Mouse (Mus musculus) urinary bladder, adult 2 months (tissue): Measurements from ENCODE around the gene Aes. TPM values are rescaled to one million over a fixed set of nuclear protein-coding genes. Genes with fewer than 3 reads are reported as not detected.
A peak's percentile ranks its signal among the peaks of the same experiment; 100 is the strongest.

Experiments used
- DNase-seq: peaks from one replicate; pipeline ENCODE4 v3.0.0; 2022; ENCODE audit warnings: low spot score
- polyA plus RNA-seq: library from polyadenylated mRNA; depleted of rRNA; stranded (reverse); fragments of >200 nt; gene quantifications from 2 replicates; pipeline ENCODE4 v1.2.3, GENCODE M21; 2012

Aes gene
- polyA plus RNA-seq, 1 experiment = 385 TPM

DNA sequence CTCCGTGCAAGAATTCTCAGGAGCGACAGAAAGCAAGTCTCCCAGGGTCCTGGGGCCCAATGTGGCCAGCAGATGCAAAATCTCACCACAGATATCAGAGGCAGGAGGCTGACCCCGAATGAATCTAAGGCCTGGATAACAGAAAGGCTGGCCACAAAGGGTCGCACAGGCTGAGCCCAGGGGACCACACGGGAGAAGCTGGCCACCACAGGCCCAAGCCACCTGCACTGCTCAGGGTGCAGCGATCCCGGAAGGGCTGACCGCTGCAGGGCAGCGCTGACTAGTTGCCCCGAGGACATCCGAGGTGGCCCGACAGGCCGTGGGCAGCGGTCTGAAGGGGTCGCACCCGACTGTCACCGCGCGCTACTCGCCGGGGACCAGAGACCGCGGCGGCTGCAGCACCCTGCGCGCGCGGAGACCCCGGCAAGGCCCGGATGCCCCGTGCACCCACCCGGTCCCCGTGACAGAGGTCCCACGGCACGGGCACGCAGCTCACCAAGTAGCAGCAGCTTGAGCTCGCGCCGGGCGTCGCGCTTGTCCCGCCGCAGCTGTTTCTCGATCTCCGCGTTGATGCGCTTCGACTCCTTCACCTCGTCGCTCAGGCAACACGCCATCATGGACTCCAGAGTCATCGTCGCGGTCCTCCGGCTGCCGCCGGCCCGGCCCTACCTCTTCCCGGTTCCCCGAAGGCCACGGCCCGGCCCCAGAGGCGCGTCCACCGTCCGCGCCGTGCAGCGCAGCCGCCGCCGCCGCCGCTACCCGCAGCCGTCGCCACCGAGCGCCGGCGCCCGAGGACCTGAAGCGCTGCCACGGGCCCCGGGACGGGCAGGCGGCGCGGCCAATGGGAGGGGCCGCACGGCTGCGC lies 14.8 kb upstream of the Aes start:
- no peak for DNase-seq

DNA sequence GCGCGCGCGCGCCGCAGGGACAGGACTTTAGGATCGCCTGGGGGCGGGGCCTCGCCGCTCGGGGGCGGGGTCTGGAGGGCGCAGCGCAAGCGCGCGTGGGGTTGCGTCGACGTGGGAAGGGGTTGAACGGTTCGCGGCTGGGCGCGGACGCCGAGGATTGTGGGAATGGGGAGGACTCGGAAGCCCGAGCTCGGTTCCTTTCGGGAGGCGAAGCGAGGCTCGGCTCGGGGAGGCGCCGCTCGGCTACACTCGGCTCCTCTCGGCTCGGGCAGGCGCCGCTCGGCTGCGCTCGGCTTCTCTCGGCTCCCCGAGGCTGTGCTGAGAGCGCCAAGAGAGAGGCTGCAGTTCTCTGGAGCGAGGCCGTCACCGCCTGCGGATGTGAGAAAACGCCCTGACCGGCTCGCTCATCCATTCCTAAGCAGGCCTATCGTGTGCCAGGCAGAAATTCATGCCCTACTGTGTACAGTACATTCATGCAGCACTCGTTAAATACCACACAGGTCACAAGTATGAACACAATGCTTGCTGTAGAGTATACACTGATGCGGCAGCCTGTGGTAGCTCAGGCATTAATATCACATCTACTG lies 14.0 kb upstream of the Aes start, which contains the start of gene Gna11:
Gene Gna11 (minus strand): TSS at position 30 of the 587 bp plus-strand sequence.
- peak; percentile 98 for DNase-seq

DNA sequence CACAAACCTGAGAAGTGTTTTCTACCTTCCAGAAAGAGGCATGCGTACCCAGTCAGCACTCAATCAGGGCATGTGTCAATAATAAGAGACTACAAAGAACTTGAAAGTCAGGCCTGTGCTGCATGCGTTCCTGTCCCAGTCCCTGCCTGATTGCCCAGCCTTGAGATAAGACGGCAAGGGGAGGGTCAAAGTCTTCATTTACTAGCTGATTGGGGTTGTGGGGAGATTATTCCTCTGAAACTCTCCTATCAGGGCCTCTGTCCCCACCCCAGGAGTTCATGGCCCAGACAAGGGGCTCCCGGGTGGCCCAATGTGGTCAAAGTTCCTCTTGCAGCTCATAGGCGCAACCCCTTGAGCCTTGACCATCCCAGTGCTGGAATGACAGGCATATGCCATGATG lies 13.0 kb upstream of the Aes start:
- DNase-seq = no peak

DNA sequence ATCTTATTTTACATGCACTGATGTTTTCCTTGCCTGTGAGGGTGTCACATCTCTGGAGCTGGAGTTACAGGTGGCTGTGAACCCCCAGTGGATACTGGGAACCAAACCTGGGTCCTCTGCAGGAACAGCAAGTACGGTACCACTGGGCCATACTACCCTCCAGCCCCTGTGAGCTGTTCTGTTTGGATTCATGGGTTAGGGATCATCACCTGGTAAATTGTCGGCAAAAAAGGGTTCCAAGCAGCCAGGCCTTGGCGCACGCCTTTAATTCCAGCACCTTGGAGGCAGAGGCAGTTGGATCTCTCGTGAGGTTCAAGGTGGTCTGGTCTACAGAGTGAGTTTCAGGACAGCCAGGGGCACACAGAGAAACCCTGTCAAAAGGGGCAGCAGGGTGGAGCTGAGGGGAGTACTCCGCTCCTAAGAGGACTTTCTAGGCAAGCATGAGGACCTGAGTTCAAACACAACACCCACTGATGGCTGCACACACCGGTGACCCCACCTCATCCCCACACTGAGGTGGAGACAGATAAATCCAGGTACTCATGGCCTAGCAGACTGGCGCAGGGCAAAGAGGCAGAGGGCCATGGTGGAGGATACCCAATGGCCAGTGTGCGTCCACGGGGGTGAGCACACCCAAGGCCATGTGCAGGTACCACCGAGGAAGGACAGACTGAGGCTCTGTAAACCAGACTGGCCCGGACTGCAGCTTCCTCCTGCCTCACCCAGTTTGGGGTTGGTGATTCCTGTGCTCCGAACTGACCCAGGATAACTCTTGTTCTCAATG lies 12.3 kb upstream of the Aes start:
- no peak for DNase-seq

DNA sequence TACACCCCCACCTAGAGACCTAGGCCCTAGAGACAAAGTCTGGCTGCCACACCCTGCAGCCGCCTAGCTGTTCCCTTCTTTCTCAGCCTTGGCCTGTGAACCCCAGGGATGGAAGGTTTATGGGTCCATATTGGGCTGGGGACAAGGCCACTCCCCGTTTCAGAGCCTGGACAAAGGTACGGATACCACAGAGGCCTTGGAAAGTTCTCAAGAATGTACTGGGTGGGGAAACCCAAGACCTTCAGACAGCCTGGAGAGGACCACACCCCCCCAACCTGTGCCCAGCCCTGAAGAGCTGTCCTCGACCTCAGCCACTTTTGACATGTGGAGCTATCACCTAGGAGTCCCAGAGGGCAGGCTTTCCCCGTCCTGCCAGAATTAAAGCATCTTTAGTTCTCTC lies 10.3 kb upstream of the Aes start:
- no peak for DNase-seq

DNA sequence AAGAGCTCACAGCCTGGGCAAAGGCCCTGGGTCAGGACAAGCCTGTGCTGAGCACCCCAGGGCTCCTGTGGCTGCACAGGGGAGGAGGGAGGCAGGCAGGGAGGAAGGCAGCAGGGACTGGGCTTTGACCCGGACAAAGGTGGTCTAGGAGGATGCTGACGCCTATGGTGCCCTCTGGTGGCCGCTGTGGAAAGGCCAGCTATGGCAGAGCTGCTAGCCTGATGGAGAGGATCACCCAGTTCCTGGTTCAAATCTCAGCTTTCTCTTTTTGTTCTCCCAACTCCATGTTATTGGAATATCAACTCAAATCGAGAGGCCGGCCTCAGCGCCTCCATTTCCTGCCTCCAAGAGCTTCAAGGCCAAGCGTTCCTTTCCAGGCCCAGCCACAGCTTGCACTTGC lies 9.0 kb upstream of the Aes start:
- DNase-seq = no peak

DNA sequence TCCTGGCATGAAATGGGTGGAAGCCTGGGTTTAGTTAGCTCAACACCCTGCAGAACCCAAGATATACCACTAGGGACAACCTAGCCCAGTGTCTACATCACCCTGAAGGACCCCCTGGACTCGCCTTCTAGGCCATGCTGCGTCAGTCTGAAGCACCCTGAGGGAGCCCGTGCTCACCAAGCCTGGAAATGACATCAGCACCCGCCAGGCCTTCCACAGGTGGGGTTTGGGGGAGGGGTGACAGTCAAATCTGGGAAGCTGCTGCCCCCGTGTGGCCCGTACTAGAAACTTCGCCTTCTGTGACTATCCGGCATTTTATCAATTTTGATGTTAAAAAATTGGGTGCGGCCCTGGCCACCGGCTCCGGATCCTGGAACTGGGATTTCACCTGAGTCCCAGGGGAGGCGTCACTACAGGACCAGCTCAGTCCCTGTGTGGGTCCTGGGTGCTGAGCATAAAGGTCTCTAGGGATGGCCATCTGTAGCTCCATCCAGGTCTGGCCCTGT lies 7.6 kb upstream of the Aes start:
- peak; percentile 56 for DNase-seq

DNA sequence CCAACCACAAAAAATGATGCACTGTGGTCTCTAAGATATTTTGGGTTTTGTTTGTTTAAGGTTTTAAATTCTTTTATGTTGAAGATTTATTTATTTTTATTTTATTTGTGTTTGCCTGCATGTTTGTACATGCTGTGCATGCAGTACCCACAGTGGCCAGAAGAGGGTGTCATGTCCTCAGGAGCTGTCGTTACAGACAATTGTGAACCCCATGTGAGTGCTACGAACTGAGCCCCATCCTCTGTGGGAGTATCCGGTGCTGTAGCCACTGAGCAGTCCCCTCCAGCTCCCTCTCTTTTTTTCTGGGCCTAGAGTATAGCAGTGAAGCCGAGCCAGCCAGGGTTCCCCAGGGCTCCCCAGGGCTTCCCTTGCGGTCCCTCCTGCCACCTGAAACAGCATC lies 6.1 kb upstream of the Aes start:
- no peak for DNase-seq

DNA sequence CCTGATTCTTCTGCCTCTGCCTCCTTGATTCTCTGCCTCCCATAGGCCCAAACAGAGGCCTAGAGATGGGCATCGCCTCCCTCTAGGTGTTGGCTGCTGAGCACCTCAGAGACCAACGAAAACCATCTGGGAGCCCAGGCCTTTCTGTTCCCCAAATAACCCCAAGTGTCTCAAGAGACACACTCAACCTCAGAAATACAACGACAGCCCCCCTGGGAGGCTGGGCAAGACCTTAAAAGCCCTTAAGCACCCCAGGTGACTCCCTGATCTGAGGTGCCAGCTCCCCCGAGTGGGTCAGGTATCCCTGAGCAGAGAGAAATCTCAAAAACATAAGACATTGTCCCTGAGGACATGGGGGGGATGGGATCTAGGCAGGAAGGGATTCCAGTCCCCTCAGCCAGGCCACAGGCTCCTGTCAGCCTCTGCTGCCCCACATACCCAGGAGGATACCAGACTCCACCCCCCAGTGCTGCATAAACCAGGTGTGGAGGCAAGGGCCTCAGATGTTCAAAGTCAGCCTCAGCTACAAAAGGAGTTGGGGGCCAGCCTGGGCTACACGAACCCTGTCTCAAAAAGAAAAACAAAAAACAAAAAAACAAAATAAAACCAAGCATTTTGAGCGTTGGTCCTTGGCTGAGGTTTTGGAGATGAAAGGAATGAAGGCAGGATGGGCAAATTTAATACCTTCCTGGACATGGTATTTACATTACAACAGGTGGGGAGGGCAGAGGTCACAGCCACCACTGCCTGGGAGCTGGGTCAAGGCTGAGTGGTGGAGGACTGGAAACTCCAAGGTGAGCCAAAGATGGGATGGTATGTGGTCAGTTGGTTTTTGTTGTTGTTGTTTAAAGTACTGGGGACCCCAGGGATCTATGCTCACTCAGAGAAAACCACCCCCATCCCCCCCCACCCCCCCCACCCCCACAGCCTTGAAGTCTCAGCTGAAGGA lies 5.2 kb upstream of the Aes start:
- no peak for DNase-seq

DNA sequence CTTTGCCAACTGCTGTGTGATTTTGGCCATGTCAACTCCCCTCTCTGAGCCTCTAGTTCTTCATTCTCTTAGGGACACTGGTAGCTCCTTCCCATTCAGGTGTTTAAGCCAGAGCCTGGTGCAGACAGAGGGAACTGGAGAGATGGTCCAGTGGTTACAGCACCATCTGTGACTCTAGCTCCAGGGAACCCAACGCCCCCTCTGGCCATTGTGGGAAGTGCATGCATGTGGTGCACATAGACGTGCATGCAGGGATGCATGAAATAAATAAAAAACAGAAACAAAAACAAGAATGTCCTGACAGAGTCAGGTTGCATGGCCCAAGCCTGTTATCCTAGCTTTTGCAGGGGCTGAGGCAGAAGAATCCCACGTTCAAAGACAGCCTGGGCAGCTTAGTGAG lies 3.0 kb upstream of the Aes start:
- DNase-seq = no peak

DNA sequence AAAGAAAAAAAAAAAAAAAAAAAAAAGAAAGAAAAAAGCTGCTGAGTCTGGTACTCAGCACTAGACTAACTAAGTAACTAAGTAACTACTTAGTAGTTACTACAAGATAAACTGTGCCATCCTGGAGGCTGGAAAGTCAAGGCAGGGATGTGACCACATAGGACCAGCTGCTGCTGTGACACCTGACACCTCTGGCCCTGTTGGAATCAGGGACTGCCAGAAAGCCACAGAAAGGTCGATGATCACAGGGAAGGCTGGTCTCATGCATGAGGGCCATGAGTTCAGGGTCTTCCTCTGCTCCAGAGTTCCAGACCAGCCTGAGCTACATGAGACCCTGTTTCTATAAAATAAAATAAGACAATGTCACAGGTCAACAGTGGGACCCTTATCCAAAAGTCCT lies 1.8 kb upstream of the Aes start:
- DNase-seq = no peak

DNA sequence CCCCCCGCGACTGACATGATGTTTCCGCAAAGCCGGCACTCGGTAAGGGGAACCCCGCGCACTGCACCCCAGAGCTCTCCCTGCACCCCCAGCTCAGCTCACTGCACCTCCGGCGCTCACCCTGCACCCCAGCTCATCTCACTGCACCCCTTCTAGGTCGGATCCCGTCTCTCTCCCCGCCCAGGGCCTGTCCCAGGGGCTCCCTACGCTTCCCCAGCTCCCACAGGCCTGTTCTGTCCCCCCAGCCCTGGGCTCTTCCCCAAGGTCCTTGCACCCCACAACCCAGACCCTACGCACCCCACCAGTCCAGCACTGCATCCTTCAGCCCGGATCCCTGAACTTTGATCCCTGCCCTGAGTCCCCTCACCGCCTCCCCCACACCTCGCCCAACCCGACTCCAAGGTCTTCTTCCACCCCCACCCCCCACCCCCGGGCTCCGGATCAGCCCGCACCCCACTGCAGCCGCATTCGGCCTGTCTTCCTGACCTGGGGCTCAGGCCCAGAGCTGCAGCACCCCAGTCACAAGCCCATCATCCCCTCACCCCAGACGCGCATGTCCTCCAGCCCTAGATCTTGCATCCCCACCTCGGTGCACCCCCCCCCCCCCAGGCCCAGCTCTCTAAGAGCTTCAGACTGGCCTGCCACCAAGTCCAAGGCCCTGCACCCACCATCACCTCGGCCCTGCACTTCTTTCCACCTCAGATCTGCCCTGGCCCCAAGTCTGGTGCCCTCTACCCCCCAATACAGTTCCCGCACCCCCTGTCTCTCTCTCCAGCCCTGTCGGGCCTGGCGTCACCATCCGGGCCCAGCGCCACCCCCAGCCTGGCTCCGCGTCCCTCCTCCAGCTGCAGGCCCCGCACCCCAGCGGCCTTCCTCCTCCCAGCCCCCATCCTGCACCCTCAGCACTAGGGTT lies 595 bp downstream of the Aes start:
- DNase-seq = peak; percentile 70

DNA sequence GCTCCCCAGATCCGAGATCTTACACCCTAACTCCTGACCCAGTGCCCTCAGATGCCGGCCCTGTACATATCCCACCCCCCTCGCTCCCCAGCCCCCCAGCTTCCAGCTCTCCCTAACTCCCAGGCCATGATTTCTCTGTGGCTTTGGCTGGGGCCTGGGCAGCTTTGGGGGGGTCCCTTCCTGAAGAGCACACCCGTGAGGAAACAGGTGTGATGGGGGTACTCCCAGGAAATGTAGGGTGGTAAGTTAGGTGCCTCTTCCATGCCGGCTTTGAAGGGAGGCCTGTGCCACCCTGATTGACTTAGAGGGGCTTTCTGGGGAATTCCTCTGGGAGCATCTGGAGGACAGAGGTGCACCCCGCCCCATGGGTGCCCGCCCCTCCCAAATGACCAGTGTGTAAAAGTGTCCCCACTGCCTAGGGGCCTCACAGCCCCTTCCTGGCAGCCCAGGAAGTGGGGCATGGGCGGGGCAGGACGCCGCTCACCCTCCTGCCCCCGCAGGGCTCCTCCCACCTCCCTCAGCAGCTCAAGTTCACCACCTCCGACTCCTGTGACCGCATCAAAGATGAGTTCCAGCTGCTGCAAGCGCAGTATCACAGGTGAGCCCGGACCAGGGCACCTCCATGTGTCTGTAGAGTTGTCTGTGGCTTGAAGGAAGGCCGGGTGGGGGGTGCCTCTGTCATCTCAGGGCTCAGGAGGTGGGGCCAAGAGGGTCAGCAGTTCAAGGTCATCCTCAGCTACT lies 1.6 kb downstream of the Aes start:
- DNase-seq = no peak

DNA sequence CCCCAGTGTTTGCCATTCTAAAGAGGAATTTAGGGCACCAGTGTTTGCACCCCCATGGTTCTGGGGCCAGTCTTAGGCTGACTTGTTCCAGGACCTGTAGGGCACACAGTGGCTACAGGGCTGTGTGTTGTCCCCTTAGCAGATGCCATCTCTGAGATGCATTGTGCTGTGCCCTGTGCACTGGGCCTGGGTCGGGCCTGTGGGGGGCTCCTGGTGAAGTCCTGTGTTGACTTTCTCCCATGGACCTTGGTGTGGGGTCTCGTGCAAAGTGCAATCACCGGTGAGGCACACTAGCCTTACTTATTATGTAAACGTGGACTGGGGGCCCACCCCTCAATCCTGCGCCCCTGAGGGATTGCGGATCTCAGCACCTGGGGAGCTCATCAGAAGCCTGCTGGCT lies 3.1 kb downstream of the Aes start:
- DNase-seq = no peak

DNA sequence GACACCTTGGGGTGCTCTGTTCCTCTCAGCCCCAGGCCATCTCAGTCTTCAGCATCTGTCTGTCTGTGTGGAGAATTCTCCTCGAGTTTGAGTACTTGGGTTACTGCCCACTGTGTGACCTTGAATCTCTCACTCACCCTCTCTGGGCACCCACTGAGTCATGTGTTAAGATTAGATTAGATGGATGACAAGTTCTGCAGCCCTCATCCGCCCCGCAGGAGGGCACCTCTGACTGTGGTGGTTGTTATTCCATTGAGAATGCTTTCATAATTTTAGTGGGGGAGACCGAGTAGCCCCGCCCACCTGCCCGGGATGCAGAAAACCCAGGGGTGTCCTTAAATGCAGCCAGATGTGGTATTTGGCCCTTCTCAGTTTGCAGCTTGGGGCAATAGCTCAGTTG lies 4.2 kb downstream of the Aes start:
- DNase-seq = no peak

DNA sequence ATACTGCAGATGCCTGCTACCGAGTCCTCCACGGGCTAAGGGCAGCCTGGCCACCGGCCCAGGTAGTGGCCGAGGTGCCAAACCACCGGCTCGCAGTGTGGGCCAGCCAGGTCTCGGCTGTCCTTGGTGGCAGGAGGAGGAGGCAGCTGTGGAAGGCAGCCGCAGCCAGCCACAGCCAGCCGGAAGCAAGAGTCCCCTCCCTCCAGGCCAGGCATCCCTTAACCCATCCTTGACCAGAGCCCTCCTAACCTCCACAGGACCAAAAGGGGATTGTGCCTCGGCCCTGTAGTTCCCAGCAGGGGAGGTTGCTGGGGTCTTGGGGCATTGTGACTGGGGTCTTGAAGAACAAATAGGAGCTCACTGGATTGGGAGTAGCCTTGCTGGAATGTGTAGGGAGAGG lies 4.9 kb downstream of the Aes start:
- no peak for DNase-seq

DNA sequence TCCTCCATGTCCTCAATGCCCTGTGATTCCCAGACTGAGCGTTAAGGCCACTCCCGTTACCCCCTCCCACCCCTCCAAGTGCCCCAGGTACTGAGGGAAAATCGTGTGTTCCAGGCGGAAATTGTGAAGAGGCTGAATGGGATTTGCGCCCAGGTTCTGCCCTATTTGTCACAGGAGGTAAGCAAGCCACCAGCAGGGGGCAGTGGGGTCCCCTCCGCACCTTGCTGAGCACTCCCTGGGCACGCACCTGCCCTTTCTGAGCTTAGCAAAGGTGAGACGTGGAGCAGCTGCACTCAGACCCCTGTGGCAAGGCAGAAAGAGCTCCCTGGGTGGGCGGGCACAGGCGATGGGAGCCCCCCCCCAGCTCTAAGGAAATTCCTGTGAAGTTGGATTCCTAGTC lies 5.4 kb downstream of the Aes start:
- no peak for DNase-seq

DNA sequence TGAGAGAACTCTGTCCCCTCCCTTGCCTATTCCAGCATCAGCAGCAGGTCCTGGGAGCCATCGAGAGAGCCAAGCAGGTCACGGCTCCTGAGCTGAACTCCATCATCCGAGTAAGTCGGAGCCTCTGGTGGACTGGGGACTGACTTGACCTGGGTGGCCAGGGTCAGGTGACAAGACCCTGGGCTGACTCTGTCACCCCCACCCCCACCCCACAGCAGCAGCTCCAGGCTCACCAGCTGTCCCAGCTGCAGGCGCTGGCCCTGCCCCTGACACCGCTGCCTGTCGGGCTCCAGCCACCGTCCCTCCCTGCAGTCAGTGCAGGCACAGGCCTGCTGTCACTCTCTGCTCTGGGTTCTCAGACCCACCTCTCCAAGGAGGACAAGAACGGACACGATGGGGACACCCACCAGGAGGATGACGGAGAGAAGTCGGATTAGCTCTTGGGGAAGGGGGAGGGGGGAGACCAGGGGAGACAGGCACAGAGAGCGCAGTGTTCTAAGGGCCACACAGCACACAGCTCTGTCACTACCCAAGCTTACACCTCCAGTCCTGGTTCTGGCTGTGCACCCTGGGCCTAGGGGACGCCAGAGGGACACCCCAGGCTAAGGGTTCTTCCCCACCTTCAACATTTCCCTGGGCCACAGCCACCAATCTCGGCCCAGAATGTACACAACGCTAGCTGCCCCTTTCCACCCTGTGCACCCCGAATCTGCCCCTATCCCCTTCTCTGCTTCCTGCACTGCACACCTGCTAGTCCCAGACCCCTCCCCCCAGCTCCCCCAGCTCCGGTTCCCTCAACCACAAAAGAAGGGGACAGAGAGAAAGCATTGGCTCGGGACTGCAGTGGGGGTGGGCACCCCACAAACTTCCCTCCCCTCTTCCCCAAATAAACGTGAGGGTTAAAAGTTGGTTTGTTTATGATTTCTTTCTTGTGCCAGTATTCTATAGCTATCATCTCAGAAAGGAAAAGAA lies 6.3 kb downstream of the Aes start:
- no peak for DNase-seq
